Mouse (Mus musculus) cerebellum, postnatal 25 days (tissue): ENCODE measurements around the gene Prss38.

ENCODE experiments used
- DNase-seq, 2 experiments: peaks; one replicate each; pipeline ENCODE4 v3.0.0; 2021; ENCODE audit warnings: mixed read lengths in 2 of 2

Gene Prss38

DNA sequence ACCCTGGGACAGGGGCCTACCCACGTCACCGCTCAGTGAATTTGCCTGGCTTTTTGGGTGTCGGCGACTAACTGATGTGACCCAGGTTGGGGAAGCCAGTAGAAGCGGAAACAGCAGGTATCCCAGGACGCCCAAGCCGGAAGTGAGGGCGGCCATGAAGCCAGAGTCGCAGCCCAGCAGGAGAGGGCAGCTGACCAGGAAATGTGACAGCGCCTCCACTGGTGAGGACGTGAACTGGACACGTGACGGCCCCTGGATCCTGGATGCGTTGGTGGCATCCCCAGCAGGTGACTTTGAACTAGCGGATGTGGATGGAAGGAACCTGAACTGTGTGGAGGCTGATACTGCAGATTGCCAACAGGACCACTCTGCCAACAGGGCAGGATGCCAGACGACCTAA, at the start of gene Prss38:
Gene Prss38, minus strand, starts transcription at position 183 of the 400 bp plus-strand sequence.
- no peak for DNase-seq

DNA sequence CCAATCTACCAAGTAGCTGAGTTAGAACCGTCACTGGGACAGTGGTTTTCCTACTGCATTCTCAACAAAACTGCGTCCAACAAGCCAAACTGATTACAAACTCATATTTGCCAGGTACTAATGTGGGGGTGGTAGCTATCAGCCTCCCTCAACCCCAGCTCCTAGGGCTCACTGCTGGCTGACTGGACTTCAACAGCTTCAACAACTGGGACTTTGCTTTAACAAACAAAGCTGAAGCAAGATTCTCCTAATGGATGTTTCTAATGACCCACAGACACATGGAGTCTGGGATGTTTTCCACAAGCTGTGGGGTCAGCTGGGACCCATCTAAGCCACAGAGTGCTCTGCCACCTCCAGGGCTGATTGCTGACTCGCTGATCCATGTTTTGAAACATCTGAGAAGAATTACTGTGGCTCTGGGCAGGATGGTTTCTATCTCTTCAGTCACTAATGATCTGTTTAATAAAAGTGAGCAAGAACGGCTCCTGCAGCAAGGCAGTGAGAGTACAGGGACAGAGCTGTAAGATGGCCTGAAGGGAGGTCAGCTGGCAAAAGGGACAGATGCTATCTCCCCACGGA, 47.6 kb upstream of the Prss38 start:
- DNase-seq = no peak

DNA sequence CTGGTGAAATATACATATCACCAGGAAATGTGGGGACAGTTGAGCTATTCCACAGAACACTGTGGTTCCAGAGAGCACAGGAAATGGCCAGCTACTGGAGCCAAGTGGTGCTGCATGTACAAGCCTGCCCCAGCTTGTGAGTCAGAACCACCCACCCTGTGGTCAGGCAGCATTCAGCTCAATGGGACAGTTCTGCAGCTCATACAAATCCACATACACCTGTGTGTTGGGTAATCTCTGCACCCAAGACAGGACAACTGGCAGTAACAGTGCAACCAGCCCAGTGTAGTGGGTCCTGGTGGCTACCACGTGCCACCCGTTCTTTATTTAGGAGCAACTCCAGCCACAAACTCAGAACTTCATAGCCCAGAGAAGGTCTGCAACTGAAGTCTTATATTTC, 46.5 kb upstream of the Prss38 start:
- DNase-seq = no peak

- DNase-seq = no peak
Observed at GRCm38 (mm10) chr11:59421436-59421835, 46.0 kb upstream of the Prss38 start.

DNA sequence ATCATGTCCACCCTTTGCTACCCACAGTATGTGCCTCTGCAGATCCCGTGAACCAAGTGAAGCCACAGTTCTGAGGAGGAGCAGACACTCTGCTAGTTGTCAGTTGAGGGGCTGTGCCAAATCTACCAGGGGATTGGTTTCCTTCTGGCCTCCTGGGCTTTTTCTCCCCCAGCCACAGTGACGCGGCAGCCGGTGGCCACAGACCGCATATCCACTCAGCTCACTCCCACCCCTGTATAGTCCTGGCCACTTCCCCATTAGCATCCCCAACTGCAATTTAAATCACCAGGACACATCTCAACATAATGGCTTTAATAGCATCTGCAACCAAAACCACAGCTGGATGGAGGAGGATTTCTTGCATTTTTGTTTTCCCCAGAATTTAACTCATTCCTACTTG, 43.3 kb upstream of the Prss38 start:
- no peak for DNase-seq

DNA sequence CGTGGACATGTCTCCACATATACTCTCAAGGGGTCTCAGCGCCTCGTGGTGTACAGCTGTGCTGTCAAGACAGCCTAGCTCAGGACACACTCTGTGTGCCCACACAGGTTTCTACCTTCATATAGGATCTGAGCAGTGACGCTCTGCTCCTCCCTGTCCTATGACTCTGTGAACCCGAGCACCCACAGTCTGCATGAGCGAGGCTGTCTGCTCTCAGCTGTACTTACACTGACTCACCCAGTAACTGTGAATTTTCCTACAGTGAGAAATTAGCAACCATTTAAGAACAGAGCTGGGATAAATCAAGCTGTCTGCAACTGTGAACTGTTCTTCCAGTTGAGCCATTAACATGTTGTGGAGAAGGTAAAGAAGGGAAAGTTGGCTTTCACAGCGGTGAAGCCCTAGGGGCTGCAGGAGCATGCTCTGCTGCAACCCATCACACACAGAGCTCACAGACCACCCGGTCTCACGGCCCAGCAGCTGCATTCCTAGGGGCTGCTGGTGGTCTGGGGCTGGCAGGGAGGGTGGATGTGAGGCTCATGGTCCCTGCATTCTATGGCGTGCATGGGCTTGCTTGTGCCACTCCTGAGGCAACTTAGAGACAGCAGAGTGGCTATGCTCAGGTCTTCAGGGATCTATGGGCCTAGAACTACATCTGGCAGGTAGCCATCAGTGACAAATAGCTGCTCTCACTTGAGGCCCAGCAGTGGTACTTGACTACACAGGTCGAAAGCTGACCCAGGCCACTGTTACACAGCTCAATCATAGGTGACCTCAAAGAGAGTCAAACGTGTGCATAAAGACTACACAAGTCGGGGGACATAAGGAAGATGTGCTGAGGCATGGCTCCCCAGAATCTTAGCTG, 37.8 kb upstream of the Prss38 start:
- no peak for DNase-seq

- no peak for DNase-seq
Observed at GRCm38 (mm10) chr11:59412058-59412457, 36.6 kb upstream of the Prss38 start.

DNA sequence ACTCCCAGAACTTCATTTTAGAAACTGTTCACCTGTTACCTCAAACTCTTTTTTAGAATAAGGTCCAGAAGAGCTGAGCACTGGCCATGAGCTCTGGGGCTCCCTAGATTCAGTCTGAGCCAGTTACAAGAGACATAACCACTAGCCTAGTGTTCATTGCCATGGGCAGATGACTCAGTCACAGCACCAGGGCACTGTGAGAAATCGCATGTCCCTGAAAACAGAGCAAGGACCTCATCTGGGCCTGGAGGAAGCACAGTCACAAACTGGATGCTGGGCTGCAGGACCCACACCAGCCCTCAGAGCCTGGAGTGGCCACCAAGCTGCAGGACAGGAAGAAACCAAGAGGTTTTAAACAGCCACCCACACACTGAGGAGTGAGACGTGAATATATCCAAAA, 35.4 kb upstream of the Prss38 start:
- no peak for DNase-seq

- no peak for DNase-seq
Observed at GRCm38 (mm10) chr11:59405761-59406160, 30.3 kb upstream of the Prss38 start.

DNA sequence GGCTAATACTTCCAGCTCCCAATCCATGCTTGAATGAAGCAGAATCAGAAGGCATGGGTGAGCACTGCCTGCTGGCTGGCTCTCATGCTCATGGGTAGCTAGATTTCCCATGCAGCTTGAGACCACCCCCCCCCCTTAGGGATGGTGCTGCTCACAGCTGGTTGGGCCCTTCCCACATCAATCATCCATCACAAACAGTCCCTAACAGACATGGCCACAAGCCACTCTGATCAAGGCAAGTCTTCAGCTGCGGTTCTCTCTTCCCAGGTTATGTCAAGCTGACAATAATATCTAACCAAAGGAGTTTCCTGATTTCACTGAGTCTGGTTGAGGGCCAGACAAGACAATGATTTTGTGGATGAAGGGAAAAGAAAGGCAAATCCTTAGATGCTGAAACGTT, 25.4 kb upstream of the Prss38 start:
- DNase-seq = no peak

DNA sequence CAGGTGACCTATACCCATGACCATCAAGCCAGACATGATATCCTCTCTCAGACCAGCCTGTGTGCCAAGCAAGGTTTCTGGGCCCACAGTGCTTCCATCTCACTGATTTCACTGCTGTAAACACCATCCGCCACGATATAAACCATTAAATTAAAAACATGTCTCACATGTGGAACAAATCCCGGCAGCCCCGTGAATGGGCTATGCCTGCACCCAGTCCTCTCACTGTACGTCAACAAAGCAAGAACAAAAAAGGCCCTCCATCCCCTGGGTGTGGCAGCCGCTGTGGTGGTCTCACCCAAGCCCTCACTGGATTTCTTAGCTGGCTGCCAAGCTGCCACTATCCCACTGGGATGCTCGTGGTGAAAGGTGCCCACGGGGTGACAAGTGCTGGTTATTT, 24.4 kb upstream of the Prss38 start:
- no peak for DNase-seq

DNA sequence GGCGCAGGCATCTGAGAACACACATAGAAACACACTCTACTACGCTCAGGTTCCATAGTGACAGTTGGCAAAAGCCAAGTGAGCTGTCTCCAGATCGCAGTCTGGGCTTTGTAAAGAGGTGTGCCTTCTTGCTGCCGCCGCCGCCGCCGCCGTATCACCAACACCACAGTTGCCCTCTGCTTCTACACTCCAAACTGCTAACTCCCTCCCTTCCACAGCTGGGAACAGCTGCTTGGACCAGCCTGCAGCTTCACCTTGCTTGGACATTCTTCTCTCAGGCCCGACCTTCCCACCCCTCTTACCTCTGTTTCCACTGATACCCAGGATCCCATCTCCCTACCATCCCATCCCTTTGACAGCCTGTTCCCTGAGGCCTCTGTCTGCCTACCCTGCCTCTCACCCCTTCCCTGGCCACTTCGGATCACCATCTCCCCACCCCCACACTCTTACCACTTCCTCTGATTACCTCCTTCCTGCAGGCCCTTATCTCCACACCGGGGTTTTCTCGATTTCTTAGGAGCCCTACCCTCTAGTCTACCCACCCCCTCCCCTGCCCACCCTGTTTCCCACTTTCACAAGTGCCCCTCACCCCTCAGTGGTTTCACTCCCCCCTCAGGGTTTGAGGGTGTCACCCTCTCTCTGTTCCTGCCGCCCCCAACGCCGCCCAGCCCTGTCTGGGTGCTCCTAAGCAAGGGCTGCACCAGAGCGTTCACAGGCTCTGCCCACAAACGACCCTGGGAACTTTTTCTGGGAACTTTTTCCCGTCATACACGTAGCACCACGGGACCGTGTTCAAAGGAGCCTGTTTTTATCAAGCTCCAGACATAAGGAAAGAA, 22.3 kb upstream of the Prss38 start:
- DNase-seq = no peak

- no peak for DNase-seq
Observed at GRCm38 (mm10) chr11:59394451-59394850, 19.0 kb upstream of the Prss38 start.

- peak in 1 of 2 experiments; percentile 21 for DNase-seq
Observed at GRCm38 (mm10) chr11:59393591-59393990, 18.1 kb upstream of the Prss38 start.

DNA sequence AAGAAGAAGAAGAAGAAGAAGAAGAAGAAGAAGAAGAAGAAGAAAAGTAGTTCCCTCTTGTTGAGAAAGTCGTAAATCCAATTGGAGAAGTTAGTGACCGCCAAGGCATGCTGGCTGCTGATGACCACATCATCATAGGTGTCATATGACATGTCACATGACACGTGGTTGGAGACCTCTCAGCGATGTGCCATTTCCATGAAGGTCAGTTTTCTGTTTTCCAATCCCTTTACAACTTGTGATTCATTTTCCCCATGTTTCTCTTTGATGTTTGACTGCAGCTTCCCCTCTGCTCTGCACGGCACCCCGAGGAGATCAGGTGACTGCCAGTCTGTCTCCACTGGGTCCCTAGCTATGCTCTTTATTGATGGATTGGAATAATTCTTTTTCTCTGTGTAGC, 16.8 kb upstream of the Prss38 start:
- DNase-seq = no peak

DNA sequence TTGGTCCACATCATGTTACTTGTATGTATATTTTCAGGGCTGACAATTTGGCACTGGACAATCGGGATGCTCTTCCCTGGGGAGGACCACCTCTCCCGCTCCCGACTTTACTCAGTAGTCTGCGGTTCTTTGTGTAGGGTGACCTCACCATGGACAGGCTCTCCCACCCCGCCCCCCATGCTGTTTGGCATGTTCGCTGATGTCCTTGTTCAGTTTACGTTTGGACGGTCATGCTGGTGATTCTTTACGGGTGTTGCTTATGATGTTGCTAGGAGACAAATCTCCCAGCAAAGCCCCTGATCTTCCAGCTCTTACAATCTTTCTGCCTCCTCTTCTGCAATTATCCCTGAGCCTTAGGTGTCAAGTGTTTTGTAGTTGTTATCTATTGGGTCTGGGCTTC, 15.0 kb upstream of the Prss38 start:
- DNase-seq = no peak

- no peak for DNase-seq
Observed at GRCm38 (mm10) chr11:59389617-59390016, 14.2 kb upstream of the Prss38 start.

DNA sequence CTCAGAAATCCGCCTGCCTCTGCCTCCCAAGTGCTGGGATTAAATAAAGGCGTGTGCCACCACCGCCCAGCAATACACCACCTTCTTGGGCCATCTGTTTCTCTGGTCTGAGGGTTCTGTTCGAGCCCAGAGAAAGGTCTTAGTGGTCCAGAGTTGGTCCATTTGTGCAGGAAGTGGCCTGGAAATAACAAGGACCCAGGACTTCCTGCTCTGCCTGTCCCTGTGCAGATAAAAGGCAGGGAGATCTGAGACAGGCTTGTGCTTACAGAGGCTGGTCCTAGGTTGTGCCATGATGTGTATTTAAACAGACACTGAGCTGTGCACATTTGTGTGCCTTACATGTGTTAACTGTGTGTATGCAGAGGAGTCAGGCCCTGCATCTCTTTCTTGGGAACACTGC, 13.3 kb upstream of the Prss38 start:
- DNase-seq = no peak

GRCm38 (mm10) chr11:59387471-59387870, 12.0 kb upstream of the Prss38 start:
- no peak for DNase-seq

DNA sequence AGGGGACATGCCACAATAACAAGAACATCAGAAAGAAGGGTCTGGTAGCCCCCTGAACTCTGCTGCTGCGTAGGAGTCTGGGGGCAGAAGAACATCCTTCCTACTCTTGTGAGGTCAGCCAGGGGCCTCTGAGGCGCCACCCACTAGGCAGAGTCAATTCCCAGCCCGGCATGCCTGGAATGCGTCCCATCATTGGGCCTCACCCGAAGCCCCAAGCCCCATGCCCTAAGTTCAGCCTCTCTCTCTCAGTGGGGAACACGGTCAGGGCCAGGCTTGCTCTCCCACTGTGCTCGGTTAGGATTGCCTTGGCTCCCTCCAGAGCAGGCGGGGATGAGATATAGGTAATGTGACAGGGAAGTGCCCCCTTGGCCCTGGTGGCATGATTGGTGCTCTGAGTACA, 9.7 kb upstream of the Prss38 start:
- no peak for DNase-seq

DNA sequence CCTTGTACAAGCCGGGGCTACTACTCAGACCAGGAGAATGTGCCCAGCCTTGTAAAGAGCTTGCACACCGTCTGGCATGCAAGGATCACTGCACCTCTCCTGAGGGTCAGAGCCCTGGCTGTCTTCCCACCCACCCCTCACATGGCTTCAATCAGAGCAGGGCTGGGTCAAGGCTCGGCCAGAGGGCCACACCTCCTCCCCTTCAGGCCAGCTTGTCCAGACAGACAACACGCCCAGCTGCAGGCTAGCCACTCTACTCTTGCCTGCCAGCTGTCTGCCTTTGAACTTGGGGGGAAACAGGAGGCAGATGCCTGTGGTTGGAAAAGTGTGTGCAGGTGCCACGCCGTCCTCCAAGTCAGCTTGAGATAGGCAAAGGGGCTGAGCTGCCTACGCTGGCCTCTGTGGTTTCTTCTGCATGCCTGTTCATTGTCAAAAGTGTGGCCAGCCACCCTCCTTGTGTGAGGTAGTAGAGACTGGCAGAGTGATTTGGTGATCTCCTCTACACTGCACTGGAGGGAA, 9.0 kb upstream of the Prss38 start:
- DNase-seq = no peak

- DNase-seq = no peak
Observed at GRCm38 (mm10) chr11:59379547-59379946, 4.1 kb upstream of the Prss38 start.

DNA sequence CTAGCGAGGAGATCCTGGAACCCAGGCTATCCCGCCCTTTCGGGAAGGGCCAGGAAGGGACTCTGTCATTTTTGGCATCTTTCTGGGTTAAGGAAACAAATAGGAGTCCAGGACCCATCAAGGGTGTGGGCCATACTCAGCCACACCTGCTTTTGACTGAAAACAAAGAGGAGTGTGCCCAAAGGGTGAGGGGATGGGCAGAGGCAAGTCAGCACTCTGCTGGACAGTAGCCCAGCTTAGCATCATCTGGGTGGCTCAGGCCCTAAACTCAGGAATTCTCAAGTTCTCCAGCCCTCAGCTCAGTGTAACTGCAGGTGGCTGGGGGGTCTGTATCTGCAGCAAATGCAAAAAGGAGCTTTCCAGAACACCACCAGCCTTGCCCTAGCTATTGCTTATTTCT, 2.5 kb upstream of the Prss38 start:
- no peak for DNase-seq
